Mouse (Mus musculus) layer of hippocampus, postnatal 25 days (tissue): ENCODE data around the gene Ttc1. TPM values are rescaled to one million over a fixed set of nuclear protein-coding genes. Genes with fewer than 3 reads are reported as not detected.

ENCODE experiments used
- DNase-seq, 2 experiments: peaks; one replicate each; pipeline ENCODE4 v3.0.0; 2022; ENCODE audit warnings: mixed read lengths in 2 of 2, low spot score in 1 of 2; ENCODE audit errors: extremely low spot score in 1 of 2
- total RNA-seq, 2 experiments: library from RNA; stranded (reverse); gene quantifications; 2 replicates each; pipeline ENCODE4 v1.2.3; 2021

Ttc1 gene
- total RNA-seq, 2 experiments from 2014 or later = 45.5 to 56.4 TPM

GRCm38 (mm10) chr11:43708409-43708808 is 39.4 kb downstream of the Ttc1 start:
- no peak for DNase-seq

DNA sequence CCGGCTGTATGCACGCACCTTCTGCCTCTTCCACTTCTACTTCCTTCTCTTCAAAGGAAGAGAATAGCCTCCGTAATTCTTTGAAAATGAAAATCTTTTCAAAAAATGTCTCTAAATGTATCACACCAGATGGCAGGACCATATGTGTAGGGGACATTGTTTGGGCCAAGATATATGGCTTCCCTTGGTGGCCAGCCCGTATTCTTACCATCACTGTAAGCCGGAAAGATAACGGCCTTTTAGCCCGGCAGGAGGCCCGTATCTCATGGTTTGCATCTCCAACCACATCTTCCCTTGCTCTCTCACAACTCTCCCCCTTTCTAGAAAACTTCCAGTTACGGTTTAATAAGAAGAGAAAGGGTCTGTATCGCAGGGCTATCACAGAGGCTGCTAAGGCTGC is 42.1 kb downstream of the Ttc1 start:
- no peak for DNase-seq

- no peak for DNase-seq
Measured at GRCm38 (mm10) chr11:43703552-43703951, 44.3 kb downstream of the Ttc1 start.

- DNase-seq = no peak
Measured at GRCm38 (mm10) chr11:43700291-43700690, 47.5 kb downstream of the Ttc1 start.

DNA sequence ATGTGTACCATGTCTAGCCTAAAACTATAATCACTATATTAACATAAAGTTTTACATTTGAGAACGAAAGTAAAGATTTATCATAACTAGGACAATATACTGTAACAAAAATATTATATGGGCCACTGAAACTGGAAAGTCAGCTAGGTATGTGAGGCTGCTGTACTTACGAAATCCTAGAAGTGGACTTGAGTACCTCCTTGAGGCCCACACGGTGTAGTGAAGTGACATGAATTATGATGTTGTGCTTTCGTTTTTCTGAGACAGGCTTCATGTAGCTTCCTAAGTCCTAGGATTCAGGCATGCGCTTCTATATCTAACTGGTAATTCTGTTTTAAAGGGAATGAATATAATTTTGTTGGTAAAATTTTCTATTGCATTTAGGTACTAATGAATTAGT is 49.2 kb downstream of the Ttc1 start:
- no peak for DNase-seq

- no peak for DNase-seq
Measured at GRCm38 (mm10) chr11:43696623-43697022, 51.2 kb downstream of the Ttc1 start.

DNA sequence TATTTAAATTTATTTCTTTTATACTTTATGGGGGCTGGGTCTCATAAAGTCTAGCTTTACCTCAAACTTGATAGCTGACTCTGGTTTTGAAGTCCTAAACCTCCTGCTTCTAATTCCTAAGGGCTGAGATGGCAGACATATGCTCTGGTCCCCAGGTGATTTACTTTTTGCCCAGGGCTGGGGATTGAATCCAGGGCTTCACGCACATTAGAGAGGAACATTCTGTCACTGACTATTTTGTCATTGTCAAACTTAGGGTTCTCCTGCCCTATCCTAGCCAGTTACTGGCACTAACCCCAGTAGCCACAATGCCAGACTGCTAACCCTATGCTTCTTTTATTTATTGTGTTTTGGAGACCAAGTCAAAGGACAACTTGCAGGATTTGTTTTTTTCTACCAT is 59.0 kb downstream of the Ttc1 start:
- no peak for DNase-seq

DNA sequence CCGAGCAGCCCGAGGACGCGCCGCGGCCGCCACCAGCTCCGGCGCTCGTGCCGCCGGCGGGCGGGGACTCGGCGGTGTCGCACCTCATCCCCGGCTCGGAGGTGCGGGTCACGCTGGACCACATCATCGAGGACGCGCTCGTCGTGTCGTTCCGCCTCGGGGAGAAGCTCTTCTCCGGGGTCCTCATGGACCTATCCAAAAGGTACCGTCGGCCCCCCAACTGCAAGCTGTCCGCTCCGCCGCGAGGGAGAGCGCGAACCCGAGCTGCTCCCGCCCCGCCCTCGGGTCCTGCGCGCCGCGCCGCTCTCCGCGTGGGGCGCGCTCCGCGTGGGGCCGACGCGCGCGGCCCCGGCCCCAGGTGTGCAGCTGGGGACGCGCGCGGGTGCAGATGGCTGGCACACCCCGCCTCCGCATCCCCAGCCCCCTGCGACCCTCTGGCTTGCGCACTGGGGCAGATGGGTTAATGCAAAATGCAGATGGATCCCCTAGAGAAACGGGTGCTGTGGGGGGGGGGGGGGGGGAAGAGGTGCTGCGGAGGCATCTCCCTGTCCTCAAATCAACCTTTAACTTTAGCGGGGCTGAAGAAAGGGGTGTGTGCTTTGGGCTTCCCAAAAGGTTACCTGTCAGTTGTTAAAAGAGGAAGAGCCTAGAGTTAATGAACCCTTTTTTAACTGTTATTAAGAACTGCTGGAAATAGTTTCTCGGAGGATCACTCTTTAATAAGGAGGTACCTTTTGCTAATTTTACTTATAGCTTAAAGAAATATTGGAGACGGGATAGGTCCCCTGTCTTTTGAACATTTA is 65.2 kb downstream of the Ttc1 start:
- peak; percentile 58 to 60 for DNase-seq

GRCm38 (mm10) chr11:43681472-43682414 is 66.1 kb downstream of the Ttc1 start, which contains the start of gene Pwwp2a:
Pwwp2a (plus strand) TSS chr11:43681998.
- peak; percentile 99 for DNase-seq

Other genes with a start within 250 kb of the Ttc1 start
- gene Ccnjl, start 219.2 kb downstream of the Ttc1 start, total RNA-seq = 10 to 100 TPM in 1 of 2 experiments, 1 to 10 TPM in 1; 9.3 to 13.1 TPM
- 1 to 10 TPM; 1.5 to 1.6 TPM for gene 4933415A04Rik, start 161.0 kb downstream of the Ttc1 start, total RNA-seq
- not detected for gene Fabp6, start 146.5 kb downstream of the Ttc1 start, total RNA-seq
- 10 to 100 TPM; 66.8 to 72.4 TPM for gene Pwwp2a, start 66.0 kb downstream of the Ttc1 start, total RNA-seq
- 1 to 10 TPM; 3.2 to 3.8 TPM for gene Adra1b, start 153.2 kb upstream of the Ttc1 start, total RNA-seq